ENCODE assay signal across 15 mouse cellular contexts in the genomic region with DNA sequence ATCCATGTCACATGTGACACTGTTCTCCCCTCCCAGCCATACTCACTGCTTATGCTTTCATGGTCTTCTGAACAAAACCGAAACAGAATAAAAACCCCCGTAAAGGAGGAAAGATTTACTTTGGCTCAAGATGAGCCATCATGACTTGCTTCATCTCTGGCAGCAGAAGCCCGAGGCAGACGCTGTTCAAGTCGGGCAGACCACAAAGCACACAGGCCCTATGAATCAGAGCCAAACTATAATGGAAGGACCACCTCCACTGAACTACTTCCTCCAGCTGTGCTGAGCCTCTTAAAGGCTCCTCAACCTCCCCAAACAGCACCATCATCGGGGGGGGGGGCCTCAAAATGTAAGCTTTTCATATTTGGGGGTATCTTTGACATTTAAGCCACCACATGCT.
"Had no signal": no experiment of that assay in that cellular context is flagged by ENCODE, and none has a peak within 500 bp of the region (broad histone marks: within the 10 kb centered on the region; RNA-seq: fewer than 3 reads in every experiment).

No protein-coding gene starts in this region.

- H3K4me3 ChIP-seq: kidney, embryonic 15.5 days; limb, embryonic 13.5 days; midbrain, embryonic 13.5 days; neural tube, embryonic 13.5 days had no signal

- H3K27ac ChIP-seq: kidney, embryonic 15.5 days; limb, embryonic 13.5 days; liver, embryonic 14.5 days; midbrain, embryonic 13.5 days; neural tube, embryonic 13.5 days had no signal

- H3K9me3 ChIP-seq: kidney, embryonic 15.5 days; limb, embryonic 13.5 days; midbrain, embryonic 13.5 days; neural tube, embryonic 13.5 days had no signal

- H3K9ac ChIP-seq: kidney, embryonic 15.5 days; limb, embryonic 13.5 days; liver, embryonic 14.5 days; midbrain, embryonic 13.5 days; neural tube, embryonic 13.5 days had no signal

- H3K27me3 ChIP-seq: kidney, embryonic 15.5 days; limb, embryonic 13.5 days; midbrain, embryonic 13.5 days; neural tube, embryonic 13.5 days had no signal

- H3K36me3 ChIP-seq: kidney, embryonic 15.5 days; limb, embryonic 13.5 days; midbrain, embryonic 13.5 days; neural tube, embryonic 13.5 days had no signal

- H3K4me1 ChIP-seq: kidney, embryonic 15.5 days; limb, embryonic 13.5 days; midbrain, embryonic 13.5 days had no signal

- ATAC-seq: midbrain, embryonic 13.5 days had no signal

- DNase-seq: kidney, adult 2 months; kidney, postnatal 36 days; layer of hippocampus, adult 9-11 months; layer of hippocampus, postnatal 36 days; lung, adult 18-20 months; retina, postnatal 1 day; right cerebral cortex, postnatal 4 days; spleen, adult 18-20 months; thymus, adult 2 months; thymus, postnatal 25 days had no signal

- H3K4me2 ChIP-seq: kidney, embryonic 15.5 days; limb, embryonic 13.5 days; midbrain, embryonic 13.5 days; neural tube, embryonic 13.5 days had no signal
